Mouse (Mus musculus): Measurements from ENCODE around the gene Pi4k2a. TPM values are rescaled to one million over a fixed set of nuclear protein-coding genes. Genes with fewer than 3 reads are reported as not detected.

The Pi4k2a gene
- total RNA-seq, 1 experiment from 2014 or later = 50.4 TPM

GRCm38 (mm10) chr19:42131101-42131500, 40.8 kb downstream of the Pi4k2a start:
- no peak for DNase-seq

- DNase-seq = no peak
Measured at GRCm38 (mm10) chr19:42135070-42135469, 44.8 kb downstream of the Pi4k2a start.

- DNase-seq = no peak
Measured at GRCm38 (mm10) chr19:42136126-42136525, 45.9 kb downstream of the Pi4k2a start.

- DNase-seq = no peak
Measured at GRCm38 (mm10) chr19:42137167-42137672, 47.0 kb downstream of the Pi4k2a start.

DNA sequence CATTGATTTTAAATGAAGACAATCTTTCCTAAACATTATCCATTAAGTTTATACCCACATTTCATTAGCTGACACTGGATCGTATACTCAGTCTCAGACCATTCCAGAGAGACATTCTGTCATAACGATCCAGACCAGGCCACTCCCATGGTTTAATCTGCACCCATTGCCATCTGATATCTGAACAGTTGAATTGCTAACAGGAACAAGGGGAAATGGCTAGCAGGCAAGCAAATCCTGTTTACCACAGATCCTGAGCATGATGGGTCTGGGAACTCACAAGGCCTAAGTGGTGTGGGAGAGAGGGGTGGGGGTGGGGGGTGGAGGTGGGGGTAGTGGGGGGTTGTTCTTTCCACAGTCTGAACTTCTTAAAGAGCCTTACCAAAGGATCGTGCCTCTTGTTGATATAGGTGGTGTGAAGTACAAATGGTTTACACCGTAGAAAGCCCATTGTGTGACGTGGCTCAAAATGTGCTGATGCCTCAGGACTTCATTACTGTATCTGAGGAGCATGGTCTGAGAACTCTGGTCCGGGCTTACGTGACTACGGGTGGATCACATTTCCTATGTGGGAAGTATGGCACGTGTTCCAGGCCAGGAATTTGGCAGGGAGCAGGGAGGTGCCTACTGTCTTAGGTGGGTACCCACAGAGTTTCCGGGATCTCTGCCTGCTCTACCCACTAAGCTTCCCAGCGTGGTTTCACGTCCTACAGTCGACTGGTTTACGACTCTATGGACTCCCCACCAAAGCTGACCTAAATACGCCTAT, 48.4 kb downstream of the Pi4k2a start:
- DNase-seq = no peak

DNA sequence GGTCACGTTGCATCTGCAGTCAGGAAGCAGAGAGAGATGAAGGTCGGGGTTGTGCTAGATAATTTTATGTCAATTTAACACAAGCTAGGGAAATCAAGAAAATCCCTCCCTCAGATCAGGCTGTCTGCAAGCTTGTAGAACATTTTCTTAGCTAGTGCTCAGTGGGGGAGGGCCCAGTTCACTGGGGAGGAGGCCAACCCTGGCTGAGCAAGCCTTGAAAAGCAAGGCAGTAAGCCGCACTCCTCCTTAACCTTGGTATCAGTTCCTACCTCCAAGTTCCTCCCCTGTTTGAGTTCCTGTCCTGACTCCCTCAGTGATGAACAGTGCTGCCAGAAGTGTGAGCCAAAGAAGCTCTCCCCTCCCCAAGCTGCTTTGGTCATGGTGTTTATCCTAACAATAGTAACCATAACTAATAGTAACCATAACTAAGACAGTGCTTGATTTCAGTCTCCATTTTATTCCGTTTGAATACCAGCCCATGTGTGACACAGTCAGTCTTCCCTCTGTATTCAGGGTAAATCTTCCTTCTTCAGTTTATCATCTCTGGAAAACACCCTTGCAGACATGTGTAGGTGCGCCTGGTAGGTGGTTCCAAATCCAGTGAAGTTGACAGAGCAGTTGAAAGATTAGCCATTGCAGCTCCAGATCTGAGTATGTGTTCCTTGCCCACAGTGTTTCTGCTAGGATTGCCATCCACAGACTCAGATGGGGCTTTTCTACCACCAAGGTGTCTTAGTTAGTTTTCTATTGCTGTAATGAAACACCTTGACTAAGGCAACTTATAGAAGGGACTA, 49.7 kb downstream of the Pi4k2a start:
- DNase-seq = no peak

DNA sequence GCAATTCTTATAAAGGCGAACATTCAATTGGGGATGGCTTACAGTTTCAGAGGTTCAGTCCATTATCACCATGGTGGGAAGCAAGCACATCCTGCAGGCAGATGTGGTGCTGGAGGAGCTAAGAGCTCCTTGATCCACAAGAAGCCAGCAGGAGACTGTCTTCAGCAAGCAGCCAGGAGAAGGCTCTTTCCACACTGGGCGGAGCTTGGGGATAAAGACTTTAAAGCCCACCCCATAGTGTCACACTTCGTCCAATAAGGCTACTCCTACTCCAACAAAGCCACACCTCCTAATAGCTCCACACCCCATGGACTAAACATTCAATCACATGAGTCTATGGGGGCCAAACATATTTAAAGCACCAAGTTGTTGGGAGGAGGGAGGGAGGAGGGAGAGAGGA, 51.7 kb downstream of the Pi4k2a start:
- no peak for DNase-seq

DNA sequence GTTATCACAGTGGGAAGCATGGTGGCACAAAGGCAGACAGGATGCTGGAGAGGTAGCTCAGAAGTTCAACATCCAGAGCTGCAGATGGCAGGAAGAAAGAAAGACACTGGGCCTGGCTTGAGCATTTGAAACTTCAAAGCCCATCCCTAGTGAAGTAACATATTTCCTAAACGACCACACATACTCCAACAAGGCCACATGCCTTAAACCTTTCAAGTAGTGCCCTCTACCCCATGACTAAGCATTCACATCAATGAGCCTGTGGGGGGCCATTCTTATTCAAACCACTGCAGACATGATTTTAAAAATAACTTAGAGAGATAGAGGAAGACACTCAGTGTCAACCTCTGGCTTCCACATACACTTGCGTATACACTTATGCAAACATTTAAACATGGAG, 52.5 kb downstream of the Pi4k2a start:
- DNase-seq = no peak

DNA sequence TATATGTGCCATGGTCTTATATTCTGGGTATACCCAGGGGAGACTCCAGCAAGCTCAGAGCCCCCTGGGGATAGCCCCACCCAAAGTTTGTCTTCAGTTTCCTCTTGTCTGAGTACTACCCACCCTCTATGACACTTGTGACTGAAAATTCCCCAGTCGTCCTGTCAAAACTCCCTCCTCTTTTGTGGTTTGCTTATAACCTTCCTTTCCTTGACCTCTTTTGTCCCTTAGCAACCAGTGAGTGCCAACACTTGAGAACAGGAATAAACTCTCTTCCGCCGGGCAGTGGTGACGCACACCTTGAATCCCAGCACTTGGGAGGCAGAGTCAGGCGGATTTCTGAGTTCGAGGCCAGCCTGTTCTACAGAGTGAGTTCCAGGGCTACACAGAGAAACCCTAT, 53.8 kb downstream of the Pi4k2a start:
- peak; percentile 51 for DNase-seq

- DNase-seq = peak; percentile 91
Measured at GRCm38 (mm10) chr19:42144541-42145167, 54.4 kb downstream of the Pi4k2a start.

DNA sequence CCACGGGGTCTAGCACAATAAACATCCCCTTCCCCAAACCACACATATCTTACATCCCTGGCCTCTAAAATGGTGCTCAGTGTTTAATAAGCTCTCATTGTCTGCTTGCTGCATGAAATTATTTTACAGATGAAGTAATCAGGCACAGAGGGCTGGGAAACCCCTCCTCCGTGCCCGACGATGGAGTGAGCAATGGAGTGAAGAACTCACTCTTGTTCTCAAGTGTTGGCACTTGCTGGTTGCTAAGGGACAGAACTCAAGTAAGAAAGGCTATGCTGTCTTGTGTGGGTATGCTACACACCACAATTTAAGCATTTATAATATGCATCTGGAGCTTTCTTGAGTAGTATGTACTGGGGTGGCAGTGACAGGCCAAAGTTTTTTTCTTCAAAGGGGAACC, 54.9 kb downstream of the Pi4k2a start:
- no peak for DNase-seq

GRCm38 (mm10) chr19:42145731-42146130, 55.5 kb downstream of the Pi4k2a start:
- DNase-seq = no peak

GRCm38 (mm10) chr19:42146276-42147010, 56.2 kb downstream of the Pi4k2a start:
- peak; percentile 53 for DNase-seq

DNA sequence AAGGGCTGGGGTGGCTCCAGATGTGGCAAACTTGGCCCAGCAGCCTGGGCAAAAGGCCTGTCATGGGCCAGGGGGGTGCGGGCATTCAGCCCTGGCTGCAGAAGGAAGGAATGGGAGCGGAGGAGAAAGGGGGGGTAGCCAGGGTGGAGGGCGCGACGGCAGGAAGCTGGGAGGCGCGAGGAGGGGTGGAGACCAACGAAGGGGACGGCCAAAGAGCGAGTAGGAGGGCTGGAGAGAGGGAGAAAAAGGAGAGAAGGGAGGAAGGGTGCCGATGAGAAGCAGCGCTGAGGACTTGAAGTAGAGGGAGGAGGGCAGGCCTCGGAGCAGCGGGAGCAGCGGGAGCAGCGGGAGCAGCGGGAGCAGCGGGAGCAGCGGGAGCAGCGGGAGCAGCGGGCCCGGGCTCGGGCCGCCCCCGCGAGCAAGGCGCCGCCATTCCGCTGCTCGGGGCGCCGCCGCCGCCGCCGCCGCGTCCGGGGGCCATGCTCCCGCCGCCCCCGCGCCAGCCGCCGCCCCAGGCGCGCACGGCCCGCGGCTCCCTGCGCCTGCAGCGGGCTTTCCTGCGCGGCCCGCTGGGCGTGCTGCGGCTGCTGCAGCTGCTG, 57.0 kb downstream of the Pi4k2a start, which contains the start of gene Marveld1:
Marveld1 (plus strand) TSS at position 231 of the 599 bp plus-strand sequence.
- peak; percentile 91 for DNase-seq

DNA sequence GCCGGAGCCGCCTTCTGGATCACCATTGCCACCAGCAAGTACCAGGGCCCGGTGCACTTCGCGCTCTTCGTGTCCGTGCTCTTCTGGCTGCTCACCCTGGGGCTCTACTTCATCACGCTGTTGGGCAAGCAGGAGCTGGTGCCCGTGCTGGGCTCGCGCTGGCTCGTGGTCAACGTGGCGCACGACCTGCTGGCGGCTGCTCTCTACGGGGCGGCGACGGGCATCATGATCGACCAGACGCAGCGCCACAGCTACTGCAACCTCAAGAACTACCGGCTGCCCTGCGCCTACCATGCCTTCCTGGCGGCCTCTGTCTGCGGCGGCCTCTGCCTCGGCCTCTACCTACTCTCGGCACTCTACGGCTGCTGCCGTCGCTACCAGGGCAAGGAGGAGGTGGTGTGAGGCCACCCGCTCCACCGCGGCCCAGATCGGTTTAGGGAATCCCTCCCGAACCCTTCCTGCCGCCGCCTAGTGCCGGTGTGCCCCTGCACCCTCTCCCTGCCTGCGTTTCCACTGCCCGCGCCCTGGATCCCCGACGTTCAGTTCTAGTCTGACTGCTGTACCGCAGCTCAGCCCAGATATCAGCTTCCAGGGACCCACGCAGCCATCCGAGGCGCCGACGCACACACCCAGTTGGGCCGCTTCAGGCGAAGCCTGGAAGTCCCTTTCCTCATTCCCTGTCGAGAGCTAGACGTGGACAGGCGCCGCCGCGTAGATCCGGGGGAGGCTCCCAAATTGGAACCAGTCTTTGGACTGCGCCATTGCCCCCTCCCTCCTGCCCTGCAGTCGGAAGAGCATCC, 57.7 kb downstream of the Pi4k2a start:
- DNase-seq = peak; percentile 87

- no peak for DNase-seq
Measured at GRCm38 (mm10) chr19:42148569-42148860, 58.2 kb downstream of the Pi4k2a start.

- DNase-seq = peak; percentile 91
Measured at GRCm38 (mm10) chr19:42151990-42152389, 61.7 kb downstream of the Pi4k2a start.

GRCm38 (mm10) chr19:42157493-42158237, 67.4 kb downstream of the Pi4k2a start:
- DNase-seq = peak; percentile 43

GRCm38 (mm10) chr19:42158246-42159017, 68.2 kb downstream of the Pi4k2a start:
- DNase-seq = no peak
